Mouse (Mus musculus): ENCODE measurements at regions not wholly inside any gene's neighbourhood (a gene's known extent, or its start where the extent isn't known, plus 50 kb on each side); places are given as distances from the start of the nearest gene placed in this dataset.

DNA sequence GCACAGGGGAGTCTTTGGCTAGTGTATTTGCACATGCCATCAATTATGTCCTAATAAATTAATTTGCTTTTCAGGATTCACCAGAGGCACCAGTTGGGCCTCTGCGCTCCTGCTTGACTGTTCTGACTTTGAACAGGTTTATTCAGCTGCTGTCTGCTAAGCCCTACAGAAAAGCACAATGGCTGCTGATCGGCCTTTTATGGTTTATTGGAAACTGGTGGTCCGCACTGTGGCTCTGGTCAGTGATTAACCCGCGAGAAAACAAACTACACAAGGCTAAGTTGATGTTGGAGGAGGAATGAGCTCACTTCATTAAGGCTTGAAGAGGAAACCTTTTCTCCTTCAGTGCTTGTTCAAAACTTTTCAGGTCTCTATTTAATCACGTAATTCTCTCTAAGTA lies 208.4 kb upstream of the Gpr101 start:
- DNase-seq: no peak

GRCm38 (mm10) chrX:57709115-57709877 lies 205.7 kb upstream of the Gpr101 start:
- DNase-seq: no peak

DNA sequence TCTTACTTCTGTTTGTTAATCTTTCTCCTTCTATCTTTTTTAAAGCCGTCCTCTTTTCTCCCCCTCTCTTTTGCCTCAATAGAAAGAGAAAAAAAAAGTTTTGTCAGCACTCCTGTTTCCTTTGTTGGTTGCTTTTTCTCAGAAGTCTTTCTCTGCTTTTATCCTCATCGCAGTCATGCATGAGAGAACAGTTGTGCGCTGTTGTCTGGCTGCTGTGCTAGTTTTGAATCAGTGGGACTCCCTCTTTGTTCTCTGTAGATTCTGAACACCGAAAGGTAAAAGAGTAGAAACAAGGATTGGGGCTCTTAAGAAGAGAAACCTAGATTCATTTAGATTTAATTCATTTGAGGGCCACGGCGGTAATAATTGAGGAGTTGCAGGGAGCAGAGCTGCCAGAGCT lies 204.9 kb upstream of the Gpr101 start:
- DNase-seq: no peak

DNA sequence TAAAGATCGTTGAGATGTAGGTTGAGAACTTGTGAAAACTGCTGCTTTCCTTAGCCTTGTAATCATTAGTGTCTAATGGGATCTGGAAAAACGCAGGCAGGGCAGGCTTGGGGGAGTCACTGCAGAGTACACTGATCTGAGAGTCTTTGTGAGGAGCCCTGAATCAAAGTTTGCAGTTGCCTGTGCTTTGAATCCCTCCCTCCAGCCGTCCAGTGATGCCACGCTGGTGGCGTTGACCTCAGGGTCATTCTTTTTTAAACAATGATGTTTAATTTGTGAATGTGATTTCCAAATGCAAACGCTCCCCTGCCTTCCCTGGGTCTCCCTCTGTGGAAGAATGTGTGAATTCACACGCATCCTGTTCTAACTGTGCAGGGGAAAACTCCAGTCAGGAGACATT lies 204.4 kb upstream of the Gpr101 start:
- DNase-seq: no peak

- DNase-seq: peak; percentile 5
Observed at GRCm38 (mm10) chrX:57706683-57707308, 203.2 kb upstream of the Gpr101 start.

DNA sequence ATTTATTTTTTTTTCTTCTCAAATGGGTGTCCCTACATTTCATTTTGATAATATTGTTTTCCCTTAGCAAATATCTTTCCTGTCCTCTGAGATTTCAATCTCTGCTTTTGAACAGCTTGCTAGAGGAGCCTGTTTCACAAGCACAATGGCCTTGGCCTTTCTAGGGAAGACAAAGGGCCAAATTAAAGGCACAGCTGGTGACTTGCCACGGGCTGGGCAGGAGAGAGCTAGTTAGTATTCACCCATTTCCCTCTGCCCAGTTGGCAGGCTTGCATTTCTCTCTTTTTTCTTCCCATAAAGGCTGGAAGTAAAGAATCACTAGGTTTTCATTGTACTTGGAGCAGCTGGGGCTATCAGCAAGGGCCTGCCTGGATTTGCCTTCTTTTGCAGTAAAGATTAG lies 188.9 kb upstream of the Gpr101 start:
- DNase-seq: no peak

GRCm38 (mm10) chrX:57676764-57677163 lies 173.2 kb upstream of the Gpr101 start:
- no peak for DNase-seq

DNA sequence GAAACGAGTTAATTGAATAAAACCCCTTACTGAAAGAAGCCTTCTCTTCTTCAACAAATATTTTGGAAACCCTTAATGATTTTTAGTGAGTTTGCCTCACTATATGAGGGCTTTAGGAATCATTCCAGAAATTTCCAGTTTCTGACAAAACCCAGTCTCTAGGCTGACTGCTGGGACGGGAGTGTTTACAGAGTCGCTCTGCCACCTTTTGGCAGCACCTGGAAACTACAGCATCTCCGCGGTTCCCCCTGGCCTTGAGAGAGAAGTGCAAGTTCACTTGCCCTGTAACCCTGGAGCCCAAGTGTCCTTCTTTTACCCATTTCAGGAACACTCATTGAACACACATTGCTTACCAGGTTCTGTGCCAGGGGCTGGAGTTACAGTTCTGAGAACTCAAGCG lies 171.4 kb upstream of the Gpr101 start:
- peak; percentile 5 for DNase-seq

DNA sequence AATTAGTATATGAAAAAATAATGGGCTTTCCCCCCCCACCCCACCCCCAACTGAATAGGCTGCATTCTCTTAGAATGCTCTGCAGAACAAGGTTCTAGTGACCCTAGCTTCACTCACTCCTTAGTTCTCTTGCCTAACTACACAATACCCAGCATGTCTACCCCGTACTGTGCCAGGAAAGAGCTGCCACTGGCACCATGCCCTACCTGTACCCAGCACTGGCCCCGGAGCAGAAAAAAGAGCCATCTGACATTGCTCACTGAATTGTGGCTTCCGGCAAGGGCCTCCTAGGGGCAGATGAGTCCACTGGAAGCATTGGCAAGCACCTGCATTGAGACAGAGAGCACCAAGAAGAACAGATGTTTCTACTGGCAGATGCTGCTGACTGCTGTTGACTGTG lies 156.0 kb upstream of the Gpr101 start:
- no peak for DNase-seq

DNA sequence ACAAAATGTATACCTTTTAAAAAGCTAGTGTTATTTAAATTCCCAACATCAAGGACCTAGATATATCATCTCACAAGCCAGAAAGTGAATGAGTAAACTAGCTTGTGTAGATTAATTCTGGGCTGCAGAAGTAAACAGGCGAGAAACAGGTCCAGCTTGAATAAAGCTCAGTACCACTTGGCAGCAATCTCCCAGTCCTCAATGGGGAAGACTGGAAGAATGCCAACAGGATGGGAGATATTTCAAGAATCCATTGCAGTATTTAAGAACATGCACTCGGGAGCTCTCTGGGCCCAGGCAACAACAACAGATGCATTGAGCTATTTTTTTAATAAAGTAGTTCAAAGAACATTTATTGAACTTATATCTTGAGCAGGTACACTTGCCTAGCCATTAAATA lies 152.5 kb upstream of the Gpr101 start:
- DNase-seq: no peak

- DNase-seq: no peak
Observed at GRCm38 (mm10) chrX:57655483-57655882, 151.9 kb upstream of the Gpr101 start.
